8 mouse cellular contexts compared by ENCODE assay signal in the genomic region with DNA sequence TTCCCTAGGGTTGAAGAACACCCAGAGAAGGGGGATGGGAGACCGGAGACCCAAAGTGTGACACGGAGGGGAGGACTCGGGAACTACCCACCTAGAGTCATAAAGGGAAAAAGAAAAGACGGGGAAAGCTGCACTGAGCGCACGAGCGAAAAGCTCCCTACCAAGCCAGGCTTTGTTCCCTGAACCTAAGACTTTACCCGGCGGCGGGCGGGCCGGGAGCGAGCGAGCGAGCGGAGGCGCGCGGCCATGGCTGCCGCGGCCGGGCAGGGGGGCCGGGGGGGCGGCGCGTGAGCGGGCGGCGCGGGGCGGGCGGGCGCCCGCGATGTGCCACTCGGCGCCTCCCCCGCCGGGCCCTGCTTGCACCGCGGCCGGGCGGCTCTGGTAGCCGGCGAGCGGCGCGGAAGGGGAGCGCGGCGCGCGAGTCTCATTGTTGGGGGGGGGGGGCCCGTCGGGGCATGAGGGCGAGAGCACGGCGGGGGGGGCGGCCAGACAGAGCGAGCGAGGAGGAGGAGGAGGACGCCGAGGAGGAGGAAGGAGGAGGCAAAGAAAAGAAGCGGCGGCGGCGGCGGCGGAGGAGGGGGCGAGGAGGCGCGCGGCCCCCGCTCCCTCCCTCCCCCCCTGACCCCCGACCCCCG. TPM values are rescaled to one million over a fixed set of nuclear protein-coding genes. Genes with fewer than 3 reads are reported as not detected.
DNase-seq lines count a peak whose midpoint lies in the region; ATAC-seq and TF ChIP-seq lines count a peak whose summit lies in the region.

A gene (plus strand): TSS at position 522 of the 635 bp plus-strand sequence.

- intact Hi-C loops in gastrocnemius, postnatal 36 days (cut with DNase I): no loop called here
- intact Hi-C loops in left cerebral cortex, postnatal 4 days (cut with DNase I): loop anchor here (5.0 kb wide), 1 partner anchor 34 kb away; no protein-coding TSS in a partner anchor

- H3K9ac ChIP-seq in intestine, embryonic 14.5 days (ENCODE audit: low read length): peak within 1 kb of the TSS; percentile 75

- WGBS in intestine, embryonic 14.5 days: under 1% methylated on average over 27 of the region's 76 CpGs
- 1% methylated on average over 35 of the region's 76 CpGs for WGBS in midbrain, embryonic 10.5 days
- under 1% methylated on average over 36 of the region's 76 CpGs for whole genome bisulfite sequencing in spleen, adult 2 months

- no peak for TF ChIP-seq CTCF in spleen, adult 2 months (IDR thresholded peaks at IDR 0.05; ENCODE audit: extremely low read depth, insufficient read depth, insufficient read length, insufficient replicate concordance)

- H3K36me3 ChIP-seq in intestine, embryonic 14.5 days (ENCODE audit: control insufficient read depth, insufficient read depth, low read length): peaks cover 24% of the 10 kb centered on the region; the same call in 1 of the 2 replicates
- peaks cover 33% of the 10 kb centered on the region for H3K36me3 ChIP-seq in midbrain, embryonic 10.5 days
- H3K36me3 ChIP-seq in spleen, adult 2 months (ENCODE audit: control insufficient read depth, insufficient read depth, low read length): peaks cover 10% of the 10 kb centered on the region

- H3K9me3 ChIP-seq in intestine, embryonic 14.5 days (ENCODE audit: control insufficient read depth, low read length): no peaks in the 10 kb centered on the region
- no peaks in the 10 kb centered on the region; the same call in 1 of the 2 replicates for H3K9me3 ChIP-seq in midbrain, embryonic 10.5 days (replicated peaks)

- ATAC-seq in CD4-positive, CD25-positive, alpha-beta regulatory T cell, adult 4 months: no peak
- ATAC-seq in intestine, embryonic 14.5 days (replicated peaks; ENCODE audit: low FRiP score, low TSS enrichment, low read depth): peak; percentile 28

- peak within 1 kb of the TSS; percentile 88 for H3K27ac ChIP-seq in intestine, embryonic 14.5 days (ENCODE audit: low read depth)
- H3K27ac ChIP-seq in midbrain, embryonic 10.5 days (replicated peaks): peak within 1 kb of the TSS; percentile 95
- peak within 1 kb of the TSS; percentile 99 for H3K27ac ChIP-seq in spleen, adult 2 months (ENCODE audit: insufficient read depth, low read length)

- peak within 1 kb of the TSS; percentile 84 for H3K4me3 ChIP-seq in intestine, embryonic 14.5 days (ENCODE audit: low read depth, low read length)
- H3K4me3 ChIP-seq in midbrain, embryonic 10.5 days: peak within 1 kb of the TSS; percentile 95
- H3K4me3 ChIP-seq in spleen, adult 2 months (ENCODE audit: extremely low read depth, insufficient read depth, insufficient read length): peak within 1 kb of the TSS; percentile 70

- no peak; the same call in 1 of the 2 replicates for TF ChIP-seq POLR2A in spleen, adult 2 months (IDR thresholded peaks at IDR 0.05; ENCODE audit: low read depth, low read length)

- peaks cover 16% of the 10 kb centered on the region for H3K27me3 ChIP-seq in intestine, embryonic 14.5 days (replicated peaks; ENCODE audit: control insufficient read depth, insufficient read depth, low read length)
- peaks cover 40% of the 10 kb centered on the region for H3K27me3 ChIP-seq in midbrain, embryonic 10.5 days (ENCODE audit: low read depth, poor library complexity, severe bottlenecking)
- no peaks in the 10 kb centered on the region for H3K27me3 ChIP-seq in spleen, adult 2 months (ENCODE audit: control insufficient read depth, insufficient read depth, low read length)

- peaks cover 37% of the 10 kb centered on the region for H3K4me1 ChIP-seq in intestine, embryonic 14.5 days (replicated peaks; ENCODE audit: control insufficient read depth, insufficient read depth, low read length)
- H3K4me1 ChIP-seq in midbrain, embryonic 10.5 days: peaks cover 68% of the 10 kb centered on the region
- peaks cover 10% of the 10 kb centered on the region; the same call in 1 of the 2 replicates for H3K4me1 ChIP-seq in spleen, adult 2 months (ENCODE audit: control insufficient read depth, insufficient read depth, insufficient read length)

- peak within 1 kb of the TSS; percentile 66 for H3K4me2 ChIP-seq in intestine, embryonic 14.5 days (ENCODE audit: low read length)

- peak; percentile 84 for DNase-seq in CD4-positive, CD25-positive, alpha-beta regulatory T cell, adult 2 months (ENCODE audit: low read depth, low spot score)
- DNase-seq in cerebellum, postnatal 36 days: peak; percentile 79 to 85
- peak; percentile 62 to 75 for DNase-seq in gastrocnemius, postnatal 36 days
- no peak for DNase-seq in intestine, embryonic 14.5 days (ENCODE audit: low spot score)
- DNase-seq in left cerebral cortex, postnatal 4 days: peak; percentile 85
- DNase-seq in midbrain, embryonic 10.5 days (ENCODE audit: low spot score): peak; percentile 83
- peak in 1 of 2 experiments; percentile 61 for DNase-seq in spleen, adult 2 months (ENCODE audit: low read depth in 1 of 2, low spot score in 2 of 2)

RNA-seq across cellular contexts. Expression of the gene that starts here (rescaled TPM):
- polyA plus RNA-seq in CD4-positive, CD25-positive, alpha-beta regulatory T cell, adult 4 months (2017; shearing (Covaris generic)): 10 to 100 TPM in 1 of 2 experiments, 1 to 10 TPM in 1; 8.0 to 14.1 TPM
- 10 to 100 TPM; 40.7 to 46.4 TPM for total RNA-seq in gastrocnemius, postnatal 36 days (2021)
- polyA plus RNA-seq in intestine, embryonic 14.5 days (2014; fragmentation: Nextera tagmentation; extraction: Ambion mirVana): 4.6 and 4.8 TPM in 2 replicates
- total RNA-seq in left cerebral cortex, postnatal 4 days (2021): 10 to 100 TPM; 60.2 to 67.1 TPM
- polyA plus RNA-seq in midbrain, embryonic 10.5 days (2016; fragmentation: Nextera tagmentation; extraction: Ambion mirVana): 2.1 and 2.6 TPM in 2 replicates
- polyA plus RNA-seq in spleen, adult 2 months (2012; rRNA removed): 65.8 and 93.7 TPM in 2 replicates
